ENCODE assay signal across 7 mouse cellular contexts in genomic region chr8:71813239-71813638, GRCm38 (mm10).
A peak's percentile ranks its signal among the peaks of the same experiment; 100 is the strongest.
DNase-seq lines count a peak whose midpoint lies in the region; ATAC-seq and TF ChIP-seq lines count a peak whose summit lies in the region.
"Not testable (repeated sequence)": the region's sequence is repeated elsewhere in the genome, so short reads cannot be mapped to it uniquely, and the experiment has no call there.

No protein-coding gene starts in this region.

- H3K36me3 ChIP-seq in forebrain, embryonic 11.5 days (ENCODE audit: control insufficient read depth, insufficient read depth, low read length); hindbrain, embryonic 10.5 days; intestine, embryonic 14.5 days (ENCODE audit: control insufficient read depth, insufficient read depth, low read length); lung, embryonic 14.5 days (ENCODE audit: insufficient read depth): not testable (repeated sequence)

- not testable (repeated sequence) for H3K27me3 ChIP-seq in forebrain, embryonic 11.5 days (ENCODE audit: control insufficient read depth, insufficient read depth, low read length); hindbrain, embryonic 10.5 days (ENCODE audit: insufficient read depth, poor library complexity, severe bottlenecking); intestine, embryonic 14.5 days (replicated peaks; ENCODE audit: control insufficient read depth, insufficient read depth, low read length); lung, embryonic 14.5 days (ENCODE audit: insufficient read depth, low read length)

- H3K9ac ChIP-seq in forebrain, embryonic 11.5 days (ENCODE audit: low read length); intestine, embryonic 14.5 days (ENCODE audit: low read length); lung, embryonic 14.5 days: not testable (repeated sequence)

- not testable (repeated sequence) for H3K4me1 ChIP-seq in forebrain, embryonic 11.5 days (replicated peaks; ENCODE audit: control insufficient read depth, insufficient read depth, low read length); hindbrain, embryonic 10.5 days (replicated peaks); intestine, embryonic 14.5 days (replicated peaks; ENCODE audit: control insufficient read depth, insufficient read depth, low read length); lung, embryonic 14.5 days (ENCODE audit: insufficient read depth)

- not testable (repeated sequence) for H3K27ac ChIP-seq in forebrain, embryonic 11.5 days (ENCODE audit: low read depth, low read length); hindbrain, embryonic 10.5 days; intestine, embryonic 14.5 days (ENCODE audit: low read depth); lung, embryonic 14.5 days (ENCODE audit: low read depth)

- peak; percentile 6 for DNase-seq in MN1 (ENCODE audit: low spot score)
- peak; percentile 0 for DNase-seq in embryo, embryonic 10.5 days (ENCODE audit: low spot score)
- peak; percentile 51 for DNase-seq in forebrain, embryonic 11.5 days (ENCODE audit: low spot score)
- DNase-seq in hindbrain, embryonic 10.5 days (ENCODE audit: low spot score) = peak; percentile 2
- DNase-seq in intestine, embryonic 14.5 days (ENCODE audit: low spot score) = peak; percentile 50
- peak; percentile 0 for DNase-seq in lung, embryonic 14.5 days
- DNase-seq in thymus, postnatal 0 days (ENCODE audit: low spot score) = peak; percentile 1

- H3K4me3 ChIP-seq in forebrain, embryonic 11.5 days (ENCODE audit: low read depth, low read length); hindbrain, embryonic 10.5 days; intestine, embryonic 14.5 days (ENCODE audit: low read depth, low read length); lung, embryonic 14.5 days (ENCODE audit: low read depth, low read length): not testable (repeated sequence)

- H3K9me3 ChIP-seq in forebrain, embryonic 11.5 days (ENCODE audit: control insufficient read depth, low read length); hindbrain, embryonic 10.5 days; intestine, embryonic 14.5 days (ENCODE audit: control insufficient read depth, low read length); lung, embryonic 14.5 days (ENCODE audit: low read depth, low read length): not testable (repeated sequence)

- TF ChIP-seq CTCF in lung, embryonic 14.5 days (IDR thresholded peaks at IDR 0.05; ENCODE audit: low read depth) = not testable (repeated sequence)

- not testable (repeated sequence) for H3K4me2 ChIP-seq in forebrain, embryonic 11.5 days (ENCODE audit: low read depth, low read length, severe bottlenecking); intestine, embryonic 14.5 days (ENCODE audit: low read length); lung, embryonic 14.5 days

- not testable (repeated sequence) for ATAC-seq in forebrain, embryonic 11.5 days (replicated peaks; ENCODE audit: low FRiP score); intestine, embryonic 14.5 days (replicated peaks; ENCODE audit: low FRiP score, low TSS enrichment, low read depth); lung, embryonic 14.5 days (ENCODE audit: insufficient read depth)

- WGBS in forebrain, embryonic 11.5 days = 92% methylated on average over 8 of the region's 8 CpGs
- 92% methylated on average over 8 of the region's 8 CpGs for WGBS in hindbrain, embryonic 10.5 days
- WGBS in intestine, embryonic 14.5 days = 89% methylated on average over 8 of the region's 8 CpGs
- 88% methylated on average over 8 of the region's 8 CpGs for WGBS in lung, embryonic 14.5 days

Comparison
In these comparisons a context has a peak if more than half of its experiments do, and no peak if none do; other contexts are left out.
1. DNase-seq: peak in every context shown above with its lines; median percentile 51 in forebrain, embryonic 11.5 days; 50 in intestine, embryonic 14.5 days; 6 in MN1; 2 in hindbrain, embryonic 10.5 days; 1 in thymus, postnatal 0 days; 0 in embryo, embryonic 10.5 days; 0 in lung, embryonic 14.5 days.